Mouse (Mus musculus): ENCODE measurements around the gene Kif1b. TPM values are rescaled to one million over a fixed set of nuclear protein-coding genes. Genes with fewer than 3 reads are reported as not detected.

The Kif1b gene
- total and polyA plus RNA-seq, 3 experiments, result 8.8 to 20.2 (median 16.3) TPM

GRCm38 (mm10) chr4:149256511-149257300, 50.8 kb downstream of the Kif1b start:
- no peaks in the 10 kb centered on the region for H3K27me3 ChIP-seq (ENCODE audit: control insufficient read depth in 1 of 2, insufficient read depth in 2 of 2, low read length in 2 of 2)
- peaks cover 0 to 15% of the 10 kb centered on the region in 2 experiments; a peak in 3 of 4 replicates for H3K36me3 ChIP-seq (ENCODE audit: control insufficient read depth in 1 of 2, insufficient read depth in 2 of 2, low read length in 2 of 2)
- H3K4me1 ChIP-seq (ENCODE audit: control insufficient read depth in 1 of 2, insufficient read depth in 2 of 2, low read length in 2 of 2), result peaks cover 2 to 12% of the 10 kb centered on the region in 2 experiments; a peak in 3 of 4 replicates
- no peak for DNase-seq (ENCODE audit: low read depth, low spot score)
- no peak overlapping the region for H3K27ac ChIP-seq (ENCODE audit: control insufficient read depth, low read depth, low read length)
- H3K79me2 ChIP-seq (ENCODE audit: control insufficient read depth, insufficient read depth, low read length, poor library complexity), result no peaks in the 10 kb centered on the region
- no peak overlapping the region for H3K9ac ChIP-seq (ENCODE audit: control insufficient read depth, low read depth, low read length, poor library complexity, severe bottlenecking)
- no peak for TF ChIP-seq HCFC1 (IDR thresholded peaks at IDR 0.05; ENCODE audit: low read depth, low read length)
- no peak for TF ChIP-seq POLR2AphosphoS2 (IDR thresholded peaks at IDR 0.05; ENCODE audit: low read length)
- TF ChIP-seq EP300 (IDR thresholded peaks at IDR 0.05; ENCODE audit: low read depth in 1 of 2, low read length in 2 of 2), result no peak
- TF ChIP-seq SMC3 (IDR thresholded peaks at IDR 0.05; ENCODE audit: low read depth, low read length), result no peak
- no peak for TF ChIP-seq SIN3A (IDR thresholded peaks at IDR 0.05; ENCODE audit: low read length)
- no peak for TF ChIP-seq JUND (IDR thresholded peaks at IDR 0.05; ENCODE audit: low read depth, low read length)
- TF ChIP-seq MYB (IDR thresholded peaks at IDR 0.05; ENCODE audit: low read depth, low read length), result no peak
- TF ChIP-seq TBP (IDR thresholded peaks at IDR 0.05; ENCODE audit: low read depth, low read length), result no peak
- no peak for TF ChIP-seq MAX (IDR thresholded peaks at IDR 0.05; ENCODE audit: low read length)
- TF ChIP-seq NRF1 (IDR thresholded peaks at IDR 0.05; ENCODE audit: insufficient read depth, low read depth, low read length, poor library complexity, severe bottlenecking), result no peak
- TF ChIP-seq CHD1 (IDR thresholded peaks at IDR 0.05; ENCODE audit: low read depth, low read length), result no peak
- no peak for TF ChIP-seq CHD2 (IDR thresholded peaks at IDR 0.05; ENCODE audit: low read length)
- H3K4me3 ChIP-seq (ENCODE audit: control insufficient read depth in 1 of 2, insufficient read depth in 1 of 2, low read depth in 2 of 2, low read length in 2 of 2), result no peak overlapping the region
- no peaks in the 10 kb centered on the region for H3K9me3 ChIP-seq (replicated peaks; ENCODE audit: insufficient read depth, low read length)

- no peak overlapping the region for H3K9ac ChIP-seq (ENCODE audit: control insufficient read depth, low read depth, low read length, poor library complexity, severe bottlenecking)
- H3K4me1 ChIP-seq (ENCODE audit: control insufficient read depth in 1 of 2, insufficient read depth in 2 of 2, low read length in 2 of 2), result peaks cover 2 to 12% of the 10 kb centered on the region in 2 experiments; a peak in 3 of 4 replicates
- H3K27ac ChIP-seq (ENCODE audit: control insufficient read depth, low read depth, low read length), result no peak overlapping the region
- H3K27me3 ChIP-seq (ENCODE audit: control insufficient read depth in 1 of 2, insufficient read depth in 2 of 2, low read length in 2 of 2), result no peaks in the 10 kb centered on the region
- no peaks in the 10 kb centered on the region for H3K79me2 ChIP-seq (ENCODE audit: control insufficient read depth, insufficient read depth, low read length, poor library complexity)
- DNase-seq (ENCODE audit: low read depth, low spot score), result no peak
- H3K9me3 ChIP-seq (replicated peaks; ENCODE audit: insufficient read depth, low read length), result no peaks in the 10 kb centered on the region
- no peak overlapping the region for H3K4me3 ChIP-seq (ENCODE audit: control insufficient read depth in 1 of 2, insufficient read depth in 1 of 2, low read depth in 2 of 2, low read length in 2 of 2)
- TF ChIP-seq GATA1 (IDR thresholded peaks at IDR 0.05; ENCODE audit: low read depth, low read length) (no peak), CHD1 (IDR thresholded peaks at IDR 0.05; ENCODE audit: low read depth, low read length) (no peak), ETS1 (IDR thresholded peaks at IDR 0.05; ENCODE audit: low read depth, low read length) (no peak), ZC3H11A (IDR thresholded peaks at IDR 0.05; ENCODE audit: low read depth, low read length) (no peak), USF2 (IDR thresholded peaks at IDR 0.05; ENCODE audit: borderline replicate concordance in 1 of 2, insufficient read depth in 1 of 2, low read depth in 1 of 2, low read length in 2 of 2) (no peak), MAZ (IDR thresholded peaks at IDR 0.05; ENCODE audit: low read depth, low read length) (no peak)
- peaks cover 0 to 15% of the 10 kb centered on the region in 2 experiments; a peak in 3 of 4 replicates for H3K36me3 ChIP-seq (ENCODE audit: control insufficient read depth in 1 of 2, insufficient read depth in 2 of 2, low read length in 2 of 2)
These were observed 51.9 kb downstream of the Kif1b start for GRCm38 (mm10) chr4:149255277-149256270.
